Mouse (Mus musculus): Measurements from ENCODE around the gene Ptpn7.
"Not testable (repeated sequence)": the region's sequence is repeated elsewhere in the genome, so short reads cannot be mapped to it uniquely, and the experiment has no call there.

DNA sequence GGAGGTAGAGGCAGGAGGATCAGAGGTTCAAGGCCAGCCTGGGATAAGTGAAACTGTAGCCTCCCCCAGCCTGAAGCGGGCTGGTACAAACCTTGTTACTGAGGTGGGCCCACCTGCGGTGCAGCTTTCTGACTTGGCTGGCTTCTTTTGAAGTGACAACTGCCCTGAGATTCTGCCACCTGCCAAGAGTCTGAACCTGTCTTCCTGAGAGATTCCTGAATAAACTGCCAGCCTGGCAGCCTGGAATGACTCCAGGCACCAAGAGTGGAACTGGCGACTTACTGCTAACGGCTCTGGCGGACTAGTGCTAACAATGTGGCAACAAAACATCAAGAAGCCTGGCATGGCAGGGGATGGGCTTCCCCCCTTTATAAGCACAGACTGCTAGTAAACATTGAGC lies 61.8 kb downstream of the Ptpn7 start:
- not testable (repeated sequence) for TF ChIP-seq CHD2 (IDR thresholded peaks at IDR 0.05; ENCODE audit: low read length); CTCF (IDR thresholded peaks at IDR 0.05 in 2 of 3, conservative IDR thresholded peaks at IDR 0.05 in 1 of 3; ENCODE audit: control insufficient read depth in 1 of 3, insufficient read depth in 1 of 3, low read depth in 2 of 3, low read length in 3 of 3, poor library complexity in 1 of 3, severe bottlenecking in 1 of 3); ZC3H11A (IDR thresholded peaks at IDR 0.05; ENCODE audit: low read depth, low read length); ZKSCAN1 (IDR thresholded peaks at IDR 0.05; ENCODE audit: low read depth, low read length); USF2 (IDR thresholded peaks at IDR 0.05; ENCODE audit: borderline replicate concordance in 1 of 2, insufficient read depth in 1 of 2, low read depth in 1 of 2, low read length in 2 of 2)
